Mouse (Mus musculus): Measurements from ENCODE around the gene Nedd9. TPM values are rescaled to one million over a fixed set of nuclear protein-coding genes. Genes with fewer than 3 reads are reported as not detected.
A peak's percentile ranks its signal among the peaks of the same experiment; 100 is the strongest.

Nedd9 gene
- total RNA-seq (2021): 10 to 100 TPM; 19.8 to 24.1 TPM
- long read RNA-seq, experiment 1, full-length matches to known transcripts: 4 of 7 reads
- long read RNA-seq, experiment 1, partial matches to known transcripts: 3 of 7 reads
- long read RNA-seq, experiment 1, other reads (novel, unspliced or antisense): 0 of 7 reads
- long read RNA-seq, experiment 2, full-length matches to known transcripts: 3 of 4 reads
- long read RNA-seq, experiment 2, partial matches to known transcripts: 0 of 4 reads
- long read RNA-seq, experiment 2, other reads (novel, unspliced or antisense): 1 of 4 reads

DNA sequence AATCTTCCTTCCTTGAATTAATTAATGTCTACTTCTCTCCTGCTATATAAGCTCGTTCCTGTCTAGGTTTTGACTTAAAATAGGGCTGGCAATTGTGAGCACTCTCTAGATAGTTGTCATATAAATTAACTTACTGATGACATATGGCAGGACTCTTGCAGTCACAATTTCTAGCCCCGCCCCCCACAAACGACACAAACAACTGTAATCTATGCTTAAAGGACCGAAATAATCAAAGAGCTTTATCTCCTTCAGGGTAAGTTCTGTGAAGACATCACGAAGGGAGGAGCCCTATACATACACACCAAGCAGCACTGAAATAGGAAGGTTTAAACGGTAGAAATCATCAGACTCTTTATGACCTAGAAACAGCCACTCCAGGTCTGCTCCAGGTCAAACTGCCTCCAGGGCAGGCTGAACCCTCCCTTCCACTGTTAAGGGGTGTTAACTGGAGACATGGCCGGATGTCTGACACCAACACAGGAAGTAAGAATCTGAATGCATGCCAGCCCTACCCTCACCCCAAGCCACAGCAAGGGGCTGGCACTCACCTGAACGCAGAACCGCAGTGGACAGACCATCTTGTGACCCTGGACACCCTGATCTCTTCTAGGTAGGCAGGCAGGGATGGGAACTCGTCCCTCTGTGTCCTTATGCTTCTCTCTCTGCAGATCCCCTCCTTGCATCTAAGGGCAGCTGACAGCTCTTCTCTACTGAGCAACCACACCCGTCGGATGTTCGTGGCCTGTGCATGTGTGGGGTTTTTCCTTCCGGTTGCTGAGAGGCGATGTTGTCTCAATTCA is at the start of gene Nedd9:
TSS of gene Nedd9 (minus strand) at position 757 of the 803 bp plus-strand sequence.
- DNase-seq: peak; percentile 70 to 88

DNA sequence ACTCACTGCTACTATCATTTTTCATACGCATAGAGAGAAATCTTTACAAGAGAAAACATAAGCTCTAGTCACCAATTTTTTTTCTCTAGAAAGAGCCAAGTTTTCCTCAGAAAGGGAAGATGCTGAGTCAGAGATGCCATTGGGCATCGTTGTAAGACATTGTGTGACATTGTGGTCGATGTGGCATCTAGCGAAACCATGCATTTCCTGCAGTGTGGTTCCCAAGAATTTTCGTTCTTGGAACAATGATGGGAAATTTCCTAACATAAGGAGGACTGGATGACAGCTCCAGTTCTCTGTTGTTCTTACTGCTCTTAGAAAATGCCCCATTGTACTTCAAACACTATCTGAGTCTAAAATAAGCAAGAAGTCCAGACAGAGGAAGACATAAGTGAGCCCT is 45.5 kb upstream of the Nedd9 start:
- DNase-seq: no peak

DNA sequence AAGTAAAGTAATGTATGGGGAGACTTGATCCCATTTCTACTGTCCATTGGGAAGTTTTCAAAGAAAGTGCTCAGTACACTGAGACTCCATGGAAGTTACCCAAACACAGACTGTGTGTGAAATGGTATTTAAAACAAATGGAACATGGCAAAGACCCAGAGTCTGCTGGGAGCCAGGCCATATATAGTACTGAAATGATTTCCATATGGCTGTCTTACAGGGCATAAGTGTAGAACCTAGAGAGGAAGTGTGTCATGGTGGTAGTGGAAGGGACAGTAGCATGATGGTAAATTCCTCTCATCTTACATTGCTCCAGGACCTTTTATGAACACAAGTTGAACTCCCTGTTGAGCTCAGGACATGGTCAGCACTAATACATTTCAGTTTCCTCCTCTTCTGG is 43.2 kb upstream of the Nedd9 start:
- no peak for DNase-seq

DNA sequence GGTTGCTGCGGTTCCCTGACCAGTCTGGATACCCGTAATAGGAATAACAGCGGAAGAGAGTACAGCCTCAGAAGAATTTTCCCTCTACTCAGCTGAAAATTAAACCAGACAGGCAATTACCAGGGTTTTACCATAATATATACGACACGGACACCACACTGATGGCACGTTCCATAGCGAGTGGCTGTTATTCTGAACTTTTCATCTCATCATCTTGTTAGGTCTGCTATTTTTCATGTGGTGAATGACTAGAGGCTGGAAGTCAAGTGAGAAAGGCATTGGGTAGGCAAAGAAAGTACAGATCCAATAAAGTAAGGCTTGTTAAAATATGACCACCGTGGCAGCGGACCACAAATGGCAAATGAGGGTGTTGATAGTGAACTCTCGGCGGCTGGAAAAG is 37.0 kb upstream of the Nedd9 start:
- no peak for DNase-seq

DNA sequence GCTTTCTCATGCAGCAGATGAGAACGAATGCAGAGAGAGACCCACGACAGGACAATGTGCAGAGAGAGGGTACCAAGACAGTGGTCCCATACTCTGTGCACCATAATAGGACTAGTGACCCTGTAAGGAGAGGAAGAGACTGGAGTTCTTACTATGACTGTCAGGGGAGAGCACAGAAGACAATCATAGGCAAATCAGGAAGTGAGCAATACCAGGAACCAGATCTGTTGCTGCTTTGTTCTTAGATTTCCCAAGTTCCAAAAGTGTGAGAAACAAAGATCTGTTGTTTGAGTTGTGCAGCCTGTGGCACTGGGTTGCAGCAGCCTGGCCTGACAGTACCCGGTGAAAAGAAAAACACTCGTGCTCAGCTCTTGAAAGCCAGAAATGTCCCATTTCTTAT is 34.1 kb upstream of the Nedd9 start:
- DNase-seq: no peak

DNA sequence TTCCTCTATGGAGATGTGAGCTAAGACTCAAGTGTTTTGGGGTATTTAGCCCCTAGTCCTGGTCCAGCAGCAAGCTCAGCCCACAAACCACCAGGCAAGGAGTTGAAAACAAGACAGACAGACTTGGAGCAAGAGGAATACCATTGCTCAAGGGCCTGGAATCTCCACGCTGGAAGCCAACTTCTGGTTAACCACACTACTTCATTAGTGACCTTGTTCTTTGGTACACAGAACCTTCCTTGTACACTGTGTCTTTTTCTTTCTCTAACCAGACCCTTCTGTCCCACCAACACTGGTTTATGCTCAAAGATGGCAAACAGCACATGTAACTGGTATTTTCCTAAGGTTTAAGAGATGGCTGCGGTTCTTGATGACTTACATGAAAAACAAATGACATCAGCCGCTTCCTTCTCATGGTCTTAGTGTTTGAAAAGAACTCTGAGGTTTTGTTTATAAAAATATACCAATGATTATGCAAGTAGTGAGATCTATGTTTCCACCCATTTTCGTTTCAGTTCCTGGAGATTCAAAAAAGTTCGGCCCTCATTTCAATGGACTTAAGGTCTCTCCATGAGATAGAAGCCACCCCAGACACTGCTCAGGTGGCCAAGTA is 33.5 kb upstream of the Nedd9 start:
- no peak for DNase-seq

DNA sequence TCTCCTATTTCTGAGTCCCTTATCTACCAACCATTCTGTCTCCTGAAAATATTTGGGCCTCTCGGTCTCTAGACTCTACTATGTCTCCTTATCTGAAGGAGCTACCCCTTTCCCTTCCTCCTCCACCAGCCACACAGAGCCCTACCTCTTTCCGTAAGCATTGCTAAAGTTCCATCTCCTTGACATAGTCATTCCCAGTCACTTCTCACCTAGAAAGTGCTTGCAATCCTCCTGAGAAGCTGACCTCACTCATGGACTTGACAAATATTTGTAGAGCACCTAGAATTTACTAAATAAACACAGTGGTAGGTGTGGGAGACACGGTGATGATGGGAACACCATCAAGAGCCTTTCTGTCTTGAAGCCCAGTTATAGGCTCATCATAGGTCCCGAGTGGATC is 32.6 kb upstream of the Nedd9 start:
- no peak for DNase-seq

DNA sequence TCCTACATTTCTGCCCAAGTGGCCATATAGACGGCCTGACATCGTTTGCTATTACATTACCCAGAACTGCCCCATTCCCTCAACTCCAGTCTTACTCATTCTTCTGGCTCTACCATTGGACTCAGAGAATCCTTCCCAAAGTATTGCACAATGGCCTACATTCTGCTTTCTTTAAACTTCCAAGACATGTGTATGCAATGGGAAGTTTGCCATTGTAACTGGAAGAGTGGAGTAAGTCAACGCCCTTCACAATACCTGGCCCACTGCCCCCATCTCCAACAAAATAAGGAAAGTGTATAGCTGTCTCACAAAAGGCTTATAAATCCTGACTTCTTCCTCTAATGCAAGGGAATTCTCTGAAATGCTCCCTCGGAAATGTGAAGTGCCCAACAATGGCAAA is 30.0 kb upstream of the Nedd9 start:
- DNase-seq: peak; percentile 52 to 54

DNA sequence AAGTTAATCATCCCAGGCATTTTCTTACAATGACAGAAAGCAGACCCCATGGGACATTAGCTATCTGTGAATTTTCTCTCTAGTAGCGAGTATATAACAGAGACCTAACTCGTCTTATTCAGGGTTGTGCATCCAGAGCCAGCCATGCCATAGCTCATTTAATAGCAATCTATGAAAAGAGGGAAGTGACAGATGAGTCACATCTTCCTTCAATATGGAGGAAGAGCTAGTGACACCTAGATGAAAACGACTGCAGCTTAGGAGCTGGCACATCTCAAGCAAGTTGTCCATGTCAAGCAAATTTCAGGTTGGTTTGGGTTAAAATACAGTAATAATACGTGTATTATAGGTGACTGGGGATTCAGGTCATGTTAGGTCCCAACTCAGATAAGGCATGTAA is 28.6 kb upstream of the Nedd9 start:
- DNase-seq: no peak

DNA sequence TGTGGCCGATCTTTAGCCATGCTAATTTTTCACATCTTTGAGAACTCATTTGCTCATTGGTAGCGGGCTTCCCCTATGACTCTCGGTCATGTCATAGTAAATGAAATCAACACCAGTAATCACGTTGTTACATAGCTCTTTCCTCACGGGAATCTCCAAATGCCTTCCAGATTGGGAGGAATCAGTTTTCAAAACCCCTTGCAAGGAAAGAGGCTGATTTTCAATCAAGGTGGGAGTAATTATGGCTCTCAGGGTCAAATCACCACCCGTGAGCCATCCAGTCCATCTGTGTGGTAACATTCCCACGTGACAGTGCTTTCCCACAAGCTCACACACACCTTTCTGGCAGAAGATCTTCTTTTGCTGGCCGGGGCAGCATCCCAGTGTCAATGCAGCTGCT is 27.8 kb upstream of the Nedd9 start:
- no peak for DNase-seq

DNA sequence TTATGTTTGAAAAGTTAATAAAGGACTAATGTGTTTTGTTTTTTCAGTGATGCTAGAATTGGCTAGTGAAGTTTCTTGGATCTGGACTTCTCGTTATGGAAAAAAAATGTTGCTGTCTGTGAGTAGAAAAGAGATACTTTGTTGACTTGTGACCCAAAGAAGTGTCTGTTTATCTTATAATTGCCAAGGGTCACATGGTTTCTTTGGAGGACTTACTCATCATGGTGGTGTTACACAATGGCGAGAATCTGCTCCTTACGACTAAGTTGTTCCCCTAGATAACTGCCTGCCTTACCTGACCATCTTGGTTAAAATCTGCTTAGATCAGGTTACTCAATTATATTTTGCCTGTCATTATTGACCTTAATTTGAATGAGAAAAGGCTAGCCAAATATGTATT is 26.3 kb upstream of the Nedd9 start:
- DNase-seq: no peak

DNA sequence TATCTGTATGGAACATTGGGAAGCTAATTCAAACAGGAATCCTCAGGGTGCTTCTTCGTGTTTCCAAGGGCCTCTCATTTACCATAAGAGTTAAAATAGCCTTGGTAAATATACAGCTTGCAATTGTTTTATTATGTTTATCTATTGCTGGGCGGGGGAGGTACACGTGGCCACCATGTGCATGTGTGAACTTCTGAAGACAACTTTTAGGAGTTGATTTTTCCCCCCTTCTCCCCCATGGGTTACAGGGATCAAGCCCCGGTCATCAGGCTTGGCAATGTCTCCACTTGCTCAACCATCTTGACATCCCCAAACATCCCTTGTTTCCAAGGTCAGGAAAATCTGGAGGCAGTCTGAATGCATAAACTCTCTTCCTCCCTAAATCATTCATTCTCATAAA is 25.1 kb upstream of the Nedd9 start:
- no peak for DNase-seq

DNA sequence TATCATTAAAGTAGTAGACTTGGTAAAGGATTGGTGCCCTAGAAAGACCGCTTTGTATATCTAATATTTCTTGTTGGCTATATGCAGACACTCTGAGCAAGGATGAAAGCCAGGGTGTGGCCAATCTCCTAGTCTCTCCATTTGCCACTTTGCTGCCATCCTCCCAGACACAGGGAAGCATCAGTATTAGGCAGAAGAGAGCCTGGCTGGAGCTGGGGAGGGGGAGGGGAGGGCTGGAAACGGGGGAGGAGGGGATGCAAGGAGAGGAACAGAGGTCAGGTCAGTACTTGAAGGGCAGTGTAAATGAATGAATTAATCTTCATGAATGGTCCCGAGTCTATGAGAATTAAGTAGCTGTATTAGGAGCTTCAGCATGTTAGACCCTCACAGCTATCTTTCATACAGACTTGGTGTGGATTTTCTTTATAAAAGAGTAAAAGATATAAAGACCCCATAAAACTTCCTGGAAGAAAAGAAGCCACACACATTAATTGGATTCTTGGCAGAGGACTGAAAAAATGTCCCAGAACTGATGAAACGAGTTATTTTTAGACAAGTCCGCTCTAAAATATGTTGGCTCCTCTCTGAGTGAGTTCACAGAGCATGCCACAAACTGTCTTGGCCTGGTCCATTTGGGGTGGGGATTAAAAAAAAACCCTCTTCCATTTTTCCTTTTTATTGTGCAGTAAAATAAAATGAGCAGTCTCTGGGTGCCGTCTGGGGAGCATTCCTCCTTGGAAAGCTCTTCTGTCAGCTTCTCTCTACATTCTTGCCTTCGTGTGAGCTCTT is 23.7 kb upstream of the Nedd9 start:
- DNase-seq: peak; percentile 51 to 63

DNA sequence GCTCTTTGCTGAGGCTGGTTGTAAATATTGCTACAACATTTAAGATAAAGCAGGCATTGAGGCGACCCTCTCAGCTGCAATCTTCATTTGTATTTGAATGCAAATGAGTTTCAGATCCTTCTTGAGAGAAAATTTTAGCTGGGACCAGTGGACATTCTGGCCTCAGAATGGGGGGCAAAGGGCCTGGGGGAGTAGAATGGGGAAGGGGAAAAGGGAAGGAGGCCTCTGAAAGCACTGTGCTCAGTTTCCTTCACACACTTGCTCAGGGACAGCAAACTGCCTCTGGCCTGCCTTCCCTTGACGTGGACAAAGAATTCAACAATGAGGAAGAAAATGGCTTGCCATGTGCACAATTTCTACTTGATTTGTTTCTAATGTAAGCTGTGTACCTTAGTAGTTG is 18.4 kb upstream of the Nedd9 start:
- DNase-seq: no peak

DNA sequence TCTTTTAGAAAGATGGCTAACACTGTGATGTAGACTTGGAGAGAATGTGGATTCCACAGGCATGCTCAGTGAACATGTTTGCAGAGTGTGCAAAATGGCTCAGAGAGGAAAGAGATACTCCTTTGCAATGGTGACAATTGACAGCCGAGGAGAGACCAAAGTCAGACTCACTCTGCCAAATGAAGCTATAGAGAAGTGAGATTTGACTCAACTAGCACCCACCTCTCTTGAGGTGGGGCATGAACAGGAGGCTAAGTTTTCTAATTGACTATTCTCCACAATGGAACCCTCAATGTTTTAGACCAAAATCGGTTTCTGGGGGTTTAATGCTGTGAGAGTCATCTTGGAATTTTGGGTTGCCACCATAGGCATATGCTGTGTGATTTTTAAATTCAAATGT is 17.8 kb upstream of the Nedd9 start:
- no peak for DNase-seq

DNA sequence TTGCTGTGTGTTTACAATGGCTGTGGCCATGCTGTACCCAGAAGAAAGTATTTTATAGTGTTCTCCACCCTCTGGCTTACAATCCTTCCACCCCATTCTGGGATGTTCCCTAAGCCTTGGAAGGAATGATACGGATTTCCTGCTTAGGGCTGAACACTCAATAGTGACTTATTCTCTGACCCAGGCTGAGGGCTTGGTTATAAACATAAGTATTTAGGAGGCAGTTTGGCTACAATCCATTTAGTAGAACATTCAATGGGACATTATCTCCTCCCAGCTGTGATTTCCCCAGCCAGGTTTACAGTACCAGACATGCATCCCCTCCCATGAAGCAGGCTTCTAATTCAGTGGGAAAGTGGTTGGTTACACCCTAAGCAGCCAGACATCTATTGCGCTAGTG is 17.3 kb upstream of the Nedd9 start:
- DNase-seq: no peak

DNA sequence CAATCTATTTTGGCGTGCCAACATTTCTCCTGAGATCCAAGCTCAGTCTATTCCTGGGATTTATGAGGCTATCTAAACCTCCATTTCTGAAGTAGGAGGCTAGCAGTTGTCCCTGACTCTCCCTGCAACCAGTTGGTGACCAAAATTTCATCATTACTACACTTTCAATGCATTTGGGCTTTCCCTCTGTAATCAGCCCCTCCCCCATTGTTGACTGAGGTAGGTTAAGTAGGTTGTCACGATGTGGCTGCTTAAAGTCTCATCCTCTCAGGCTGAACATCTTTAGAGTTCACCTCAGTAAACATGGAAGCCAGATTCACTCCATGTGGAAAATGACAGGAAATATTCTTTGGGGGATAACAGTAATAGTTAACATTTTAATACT is 15.7 kb upstream of the Nedd9 start:
- no peak for DNase-seq

DNA sequence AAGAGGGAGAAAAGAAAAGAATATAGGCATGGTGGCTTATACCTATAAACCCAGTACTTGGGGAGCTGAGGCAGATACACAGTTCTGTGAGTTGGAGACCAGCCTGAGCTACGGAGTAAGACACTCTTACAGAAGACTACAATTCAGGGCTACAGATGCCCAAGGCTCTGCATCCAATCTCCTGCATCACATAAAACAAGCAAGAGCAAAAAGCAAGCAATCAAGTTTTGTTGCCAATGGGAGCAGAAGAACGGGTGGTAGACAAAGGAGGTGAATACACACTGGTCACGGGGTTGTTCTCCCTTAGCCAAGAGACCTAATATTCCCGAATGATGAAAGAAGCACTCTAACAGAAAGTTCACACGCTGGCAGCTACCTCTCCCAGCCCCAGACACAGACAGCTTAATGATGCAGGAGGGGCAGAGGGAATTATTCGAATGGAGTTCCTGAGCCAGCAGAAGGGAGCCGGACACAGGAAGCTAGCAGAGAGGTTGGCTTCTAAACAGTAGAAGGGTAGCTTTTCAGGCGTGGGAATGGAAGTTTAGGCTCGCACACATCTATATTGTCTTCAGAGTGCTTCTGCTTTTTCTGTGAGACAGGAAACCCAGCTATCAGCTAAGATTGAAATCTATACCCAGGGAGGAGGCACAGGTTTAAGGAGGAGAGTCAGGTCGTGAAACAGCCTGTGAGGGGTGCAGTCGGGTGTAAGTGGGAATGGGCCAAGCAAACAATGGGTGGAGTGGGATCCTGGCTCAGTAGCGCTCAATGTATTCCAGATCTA is 15.2 kb upstream of the Nedd9 start:
- no peak for DNase-seq

DNA sequence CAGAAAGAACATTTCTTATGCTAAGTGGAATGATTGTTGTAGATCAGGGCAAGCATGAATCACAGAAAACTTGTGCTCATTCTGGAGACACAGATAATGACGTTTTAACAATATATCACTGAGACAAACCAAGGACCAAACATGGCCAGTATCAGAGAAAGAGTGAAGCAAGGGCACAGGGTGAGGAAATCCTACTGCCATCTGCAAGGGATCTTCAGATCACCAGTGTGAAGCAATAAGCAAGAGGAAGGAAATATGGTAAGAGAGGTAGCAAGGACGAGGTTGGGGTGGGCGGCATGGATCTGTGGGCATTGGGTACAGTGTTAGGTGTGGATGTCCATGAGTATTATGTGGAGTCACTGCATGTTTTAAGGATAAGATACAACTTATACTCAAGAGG is 13.6 kb upstream of the Nedd9 start:
- DNase-seq: no peak

DNA sequence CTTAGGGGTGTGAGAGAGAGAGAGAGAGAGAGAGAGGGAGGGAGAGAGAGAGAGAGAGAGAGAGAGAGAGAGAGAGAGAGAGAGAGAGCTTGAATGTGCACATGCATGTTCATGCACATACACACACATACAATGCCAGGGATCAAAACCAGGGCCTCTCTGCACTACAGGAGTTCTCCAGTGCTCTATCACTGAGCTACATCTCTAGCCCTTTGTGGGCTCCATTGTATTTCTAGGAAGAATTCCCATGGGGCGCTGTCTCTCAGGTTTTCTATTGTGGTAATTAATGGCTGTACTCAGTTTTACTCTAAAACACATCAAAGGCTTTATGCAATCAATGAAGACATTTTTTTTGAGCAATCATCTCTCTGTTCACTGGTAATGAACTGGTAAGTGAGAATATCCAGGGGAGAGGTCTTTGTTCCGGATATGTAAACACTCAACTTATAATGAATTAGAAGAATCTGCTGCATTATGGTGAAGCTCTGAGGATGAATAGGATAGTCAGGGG is 11.5 kb upstream of the Nedd9 start:
- DNase-seq: no peak

DNA sequence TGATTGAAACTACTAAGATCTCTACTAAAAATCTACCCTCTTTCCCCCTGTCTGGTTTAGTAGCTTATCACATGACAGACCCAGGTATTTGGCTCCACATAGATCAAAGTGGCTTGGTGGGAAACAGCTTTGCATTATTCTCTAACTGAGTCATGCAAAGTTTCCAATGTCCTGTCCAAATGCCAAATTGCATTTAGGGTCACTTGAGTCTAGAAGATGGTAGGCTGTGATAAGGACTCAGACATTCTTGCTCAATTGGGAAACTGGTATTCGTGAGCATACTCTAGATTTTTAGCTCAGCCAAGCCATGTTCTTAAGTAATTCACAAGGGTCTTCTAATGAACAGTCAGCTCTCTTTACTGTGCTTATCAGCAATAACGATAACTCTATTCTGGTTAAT is 7.5 kb upstream of the Nedd9 start:
- DNase-seq: no peak
